Mouse (Mus musculus) heart, embryonic 13.5 days (tissue): Measurements from ENCODE around the gene Angptl3. TPM values are rescaled to one million over a fixed set of nuclear protein-coding genes. Genes with fewer than 3 reads are reported as not detected.

Experiments used
- ATAC-seq: fragments of 200-750 bp; cut with Nextera tagmentation; 2 replicates; pipeline ENCODE4 v1.8.0; 2017; ENCODE audit warnings: moderate TSS enrichment; ENCODE audit not compliant: insufficient number of reproducible peaks, low FRiP score, low TSS enrichment; ENCODE audit errors: extremely low read depth
- H3K27ac ChIP-seq: fragments of 300-500 bp; sonication (generic); replicated peaks from 2 replicates; pipeline ENCODE4 v1.5.1; 2015; ENCODE audit warnings: moderate library complexity, mild to moderate bottlenecking, inconsistent platforms
- H3K27me3 ChIP-seq: fragments of 300-500 bp; sonication (generic); replicated peaks from 2 replicates; pipeline ENCODE4 v1.6.1; 2015; ENCODE audit warnings: mild to moderate bottlenecking, inconsistent platforms
- H3K36me3 ChIP-seq: fragments of 300-500 bp; sonication (generic); 2 replicates; pipeline ENCODE4 v1.6.1; 2015; ENCODE audit warnings: mild to moderate bottlenecking, inconsistent platforms
- H3K4me1 ChIP-seq: fragments of 300-500 bp; sonication (generic); 2 replicates; pipeline ENCODE4 v1.6.1; 2015; ENCODE audit warnings: inconsistent platforms
- H3K4me2 ChIP-seq: fragments of 300-500 bp; sonication (generic); 2 replicates; pipeline ENCODE4 v1.6.1; 2015; ENCODE audit warnings: inconsistent platforms, mild to moderate bottlenecking, moderate library complexity
- H3K4me3 ChIP-seq: fragments of 300-500 bp; sonication (generic); 2 replicates; pipeline ENCODE4 v1.5.1; 2015; ENCODE audit warnings: moderate library complexity, mild to moderate bottlenecking, inconsistent platforms
- H3K9ac ChIP-seq: fragments of 300-500 bp; sonication (generic); 2 replicates; pipeline ENCODE4 v1.6.1; 2015; ENCODE audit warnings: inconsistent platforms, mild to moderate bottlenecking, moderate library complexity
- H3K9me3 ChIP-seq: fragments of 300-500 bp; sonication (generic); 2 replicates; pipeline ENCODE4 v1.6.1; 2016; ENCODE audit warnings: inconsistent platforms
- WGBS: fragments of 180-500 bp; shearing (Covaris S2); methylation state at CpG from one replicate; pipeline ENCODE4 v1.1.7; 2015; ENCODE audit warnings: mixed read lengths; 5-methylcytosine and 5-hydroxymethylcytosine counted together
- polyA plus RNA-seq: library from polyadenylated mRNA; unstranded; fragments of >200 nt; fragmentation: Nextera tagmentation; extraction: Ambion mirVana; gene quantifications from 2 replicates; pipeline ENCODE4 v1.2.1, GENCODE M21; 2015

Gene Angptl3
- polyA plus RNA-seq, 1 experiment from 2014 or later = 0.66 TPM

DNA sequence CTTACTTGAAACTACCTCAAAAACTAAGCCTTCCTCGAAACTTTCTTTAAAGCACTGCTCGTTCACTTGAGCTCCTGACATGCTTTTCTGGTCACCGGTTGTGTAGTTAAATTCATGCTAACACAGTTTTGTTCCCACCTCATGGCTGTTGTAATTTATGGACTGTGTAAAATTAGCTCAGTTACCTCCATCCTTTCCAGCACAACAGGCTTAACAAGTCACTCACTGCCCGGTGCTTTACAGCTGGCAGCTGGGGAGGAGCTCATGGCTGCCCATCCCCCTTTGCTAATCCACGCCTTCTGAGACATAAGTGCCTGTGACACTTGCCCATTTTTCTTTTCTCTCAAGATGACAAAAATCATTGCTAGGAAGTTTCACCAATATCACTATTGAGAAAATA lies 33.8 kb downstream of the Angptl3 start:
- Histone ChIP-seq H3K4me1 (no peaks in the 10 kb centered on the region), H3K27me3 (no peaks in the 10 kb centered on the region), H3K27ac (no peak overlapping the region), H3K4me3 (no peak overlapping the region), H3K9me3 (no peaks in the 10 kb centered on the region), H3K9ac (no peak overlapping the region), H3K36me3 (peaks cover 56% of the 10 kb centered on the region), H3K4me2 (no peak overlapping the region)
- 73% methylated on average over 5 of the region's 5 CpGs for WGBS
- ATAC-seq = no peak

DNA sequence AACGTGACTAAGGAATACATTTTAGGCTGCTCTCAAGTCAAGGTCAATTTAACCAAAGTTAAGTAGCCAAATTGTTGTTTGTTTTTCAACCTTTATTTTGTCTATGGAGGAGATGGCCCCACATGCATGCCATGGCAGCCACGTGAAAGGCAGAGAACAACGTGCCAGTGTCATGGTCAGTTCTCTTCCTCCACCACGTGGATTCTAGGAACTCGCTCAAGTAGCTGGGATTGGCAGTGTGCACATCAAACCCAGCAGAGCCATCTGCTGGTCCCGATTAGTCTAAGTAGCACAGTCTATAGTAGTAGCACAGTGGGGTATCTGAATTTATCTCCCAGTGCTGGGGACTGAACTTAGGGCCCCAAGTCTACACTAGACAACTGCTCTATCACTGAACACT lies 38.1 kb downstream of the Angptl3 start:
- Histone ChIP-seq H3K36me3 (peaks cover 60% of the 10 kb centered on the region), H3K4me1 (no peaks in the 10 kb centered on the region), H3K27me3 (no peaks in the 10 kb centered on the region), H3K4me2 (no peak overlapping the region), H3K4me3 (no peak overlapping the region), H3K9ac (no peak overlapping the region), H3K9me3 (no peaks in the 10 kb centered on the region), H3K27ac (no peak overlapping the region)
- no peak for ATAC-seq
- WGBS = 74% methylated on average over 6 of the region's 6 CpGs

DNA sequence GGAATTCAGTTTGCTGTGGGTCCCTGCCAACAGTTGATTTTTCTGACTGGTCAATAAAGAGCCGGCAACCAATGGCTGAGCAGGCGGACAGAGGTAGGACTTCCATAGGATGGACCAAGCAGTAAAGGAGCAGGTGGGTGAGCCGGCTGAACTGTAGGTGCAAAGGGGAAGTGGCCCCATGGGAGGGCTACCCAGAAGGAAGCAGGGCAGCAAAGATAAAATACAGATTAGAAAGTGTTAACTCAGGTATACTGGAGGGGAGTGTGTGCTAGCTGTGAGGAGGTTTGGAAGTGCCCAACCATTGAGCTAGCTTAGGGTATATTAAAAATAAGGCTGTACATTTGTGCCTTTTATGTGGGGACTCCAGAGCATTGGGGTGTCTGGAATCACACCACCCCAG lies 47.3 kb downstream of the Angptl3 start:
- no peak for ATAC-seq
- WGBS = 87% methylated on average over 3 of the region's 3 CpGs
- no peaks in the 10 kb centered on the region for H3K4me1 ChIP-seq
- H3K4me3 ChIP-seq = no peak overlapping the region
- no peak overlapping the region for H3K4me2 ChIP-seq
- peaks cover 53% of the 10 kb centered on the region for H3K36me3 ChIP-seq
- no peaks in the 10 kb centered on the region for H3K9me3 ChIP-seq
- H3K27me3 ChIP-seq = no peaks in the 10 kb centered on the region
- no peak overlapping the region for H3K27ac ChIP-seq
- no peak overlapping the region for H3K9ac ChIP-seq

DNA sequence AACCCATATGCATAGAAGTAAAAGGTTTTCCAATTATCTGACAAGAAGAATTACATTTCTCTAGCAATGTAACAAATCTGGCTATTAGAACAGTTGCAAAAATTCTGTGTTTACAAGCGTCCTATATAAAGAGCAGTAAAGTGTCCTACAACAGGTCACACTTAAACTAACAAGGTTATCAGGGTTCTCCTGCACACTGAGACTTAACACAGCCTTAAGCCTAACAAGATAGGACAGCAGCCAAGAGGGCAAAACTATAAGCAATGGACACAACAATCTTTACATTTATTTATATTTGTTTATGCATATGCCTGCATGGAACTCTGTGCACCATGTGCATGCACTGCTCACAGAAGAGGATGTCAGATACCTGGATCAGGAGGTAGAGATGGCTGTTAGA lies 50.4 kb downstream of the Angptl3 start:
- no peak overlapping the region for H3K4me3 ChIP-seq
- no peak overlapping the region for H3K27ac ChIP-seq
- H3K4me1 ChIP-seq = no peaks in the 10 kb centered on the region
- 48% methylated on average over 1 of the region's 1 CpGs for WGBS
- no peak for ATAC-seq
- H3K9ac ChIP-seq = no peak overlapping the region
- peaks cover 40% of the 10 kb centered on the region for H3K36me3 ChIP-seq
- no peaks in the 10 kb centered on the region for H3K27me3 ChIP-seq
- H3K4me2 ChIP-seq = no peak overlapping the region
- H3K9me3 ChIP-seq = no peaks in the 10 kb centered on the region

DNA sequence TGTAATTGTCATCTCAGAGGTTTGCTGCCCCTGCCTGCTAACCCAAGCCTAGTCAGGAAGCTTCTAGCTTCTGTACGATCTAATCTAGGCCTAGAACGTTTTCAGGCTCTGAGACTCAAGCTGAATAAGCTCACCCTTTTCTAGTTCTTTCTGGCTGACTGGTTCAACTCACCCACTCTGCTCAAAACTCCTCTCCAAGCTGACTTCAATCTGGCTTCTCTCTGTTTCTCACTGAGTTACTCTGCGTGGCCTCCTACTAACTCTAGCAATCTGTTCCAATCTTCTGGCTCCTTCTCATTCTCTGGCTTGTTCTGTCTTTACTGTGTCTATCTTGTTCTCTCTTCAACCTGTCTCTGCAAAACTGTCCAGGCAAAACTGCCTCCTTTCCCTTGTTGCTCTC lies 53.1 kb downstream of the Angptl3 start:
- Histone ChIP-seq H3K9ac (no peak overlapping the region), H3K4me1 (no peaks in the 10 kb centered on the region), H3K36me3 (peaks cover 41% of the 10 kb centered on the region), H3K4me3 (no peak overlapping the region), H3K9me3 (no peaks in the 10 kb centered on the region), H3K27ac (no peak overlapping the region), H3K27me3 (no peaks in the 10 kb centered on the region), H3K4me2 (no peak overlapping the region)
- no peak for ATAC-seq
- 69% methylated on average over 3 of the region's 3 CpGs for WGBS

DNA sequence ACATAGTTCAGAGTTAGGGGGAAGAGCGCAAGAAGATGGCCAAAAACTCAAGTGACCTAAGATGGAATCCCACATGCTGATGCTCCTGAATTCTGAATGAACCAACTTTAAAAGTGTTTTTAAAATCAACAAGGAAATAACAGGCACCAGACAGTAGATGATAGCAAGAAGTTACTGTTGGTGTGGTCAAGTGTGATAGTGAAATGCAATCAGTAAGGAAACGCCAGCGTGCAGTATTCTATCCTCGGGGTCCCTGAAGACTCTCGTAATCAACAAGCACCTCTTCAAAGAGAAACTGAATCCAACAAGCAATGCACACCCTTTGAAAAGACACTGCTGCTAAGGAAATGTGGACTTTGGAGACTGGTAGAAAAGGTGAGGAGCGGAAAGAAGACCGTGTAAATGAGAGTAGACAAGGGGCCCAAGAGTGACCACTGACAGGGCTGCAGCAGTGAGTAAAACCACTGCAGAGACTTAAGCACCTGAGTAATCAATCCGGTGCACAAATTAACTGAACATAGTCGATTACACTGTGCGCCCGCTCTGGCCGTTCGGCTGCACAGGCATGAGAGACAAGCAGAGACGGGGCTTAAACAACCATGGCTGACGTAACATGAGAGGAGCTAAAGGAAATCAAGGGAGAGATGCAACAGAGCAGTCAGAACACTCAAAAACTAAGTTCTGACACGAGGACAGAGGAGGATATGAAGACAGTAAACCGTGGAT lies 57.2 kb downstream of the Angptl3 start:
- 84% methylated on average over 17 of the region's 17 CpGs for WGBS
- Histone ChIP-seq H3K9me3 (no peaks in the 10 kb centered on the region), H3K4me3 (no peak overlapping the region), H3K4me2 (no peak overlapping the region), H3K36me3 (peaks cover 39% of the 10 kb centered on the region), H3K9ac (no peak overlapping the region), H3K27ac (no peak overlapping the region), H3K27me3 (no peaks in the 10 kb centered on the region), H3K4me1 (peaks cover 11% of the 10 kb centered on the region)
- no peak for ATAC-seq

DNA sequence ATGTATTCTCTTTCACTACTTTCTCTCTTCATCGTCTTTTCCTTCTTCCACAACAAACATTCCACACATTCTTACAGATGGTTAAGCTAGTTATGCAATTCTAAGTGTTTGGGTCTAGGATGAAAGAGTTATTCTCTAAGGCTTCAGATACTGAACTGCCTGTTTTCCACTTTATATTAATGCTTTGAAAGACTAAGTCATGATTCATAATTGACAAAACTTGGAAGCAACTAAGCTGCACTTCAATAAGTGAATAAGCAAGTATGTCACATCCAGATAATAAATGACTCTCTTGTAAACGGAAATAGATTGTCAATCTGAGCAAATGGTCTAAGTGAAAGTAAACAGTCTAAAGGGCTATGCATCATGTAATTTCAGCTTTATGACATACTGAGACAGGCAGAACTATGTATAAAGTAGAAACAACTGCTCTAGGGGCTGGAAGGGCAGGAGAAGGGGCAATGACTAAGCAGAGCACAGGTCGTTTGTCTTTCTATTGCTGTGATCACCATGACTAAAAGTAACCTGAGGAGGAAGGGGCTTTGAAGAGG lies 60.5 kb downstream of the Angptl3 start:
- H3K4me3 ChIP-seq = no peak overlapping the region
- H3K4me1 ChIP-seq = peaks cover 16% of the 10 kb centered on the region
- ATAC-seq = no peak
- peaks cover 28% of the 10 kb centered on the region for H3K36me3 ChIP-seq
- H3K4me2 ChIP-seq = no peak overlapping the region
- H3K27ac ChIP-seq = no peak overlapping the region
- no peaks in the 10 kb centered on the region for H3K9me3 ChIP-seq
- no peaks in the 10 kb centered on the region for H3K27me3 ChIP-seq
- H3K9ac ChIP-seq = no peak overlapping the region
- WGBS = 43% methylated on average over 3 of the region's 3 CpGs

DNA sequence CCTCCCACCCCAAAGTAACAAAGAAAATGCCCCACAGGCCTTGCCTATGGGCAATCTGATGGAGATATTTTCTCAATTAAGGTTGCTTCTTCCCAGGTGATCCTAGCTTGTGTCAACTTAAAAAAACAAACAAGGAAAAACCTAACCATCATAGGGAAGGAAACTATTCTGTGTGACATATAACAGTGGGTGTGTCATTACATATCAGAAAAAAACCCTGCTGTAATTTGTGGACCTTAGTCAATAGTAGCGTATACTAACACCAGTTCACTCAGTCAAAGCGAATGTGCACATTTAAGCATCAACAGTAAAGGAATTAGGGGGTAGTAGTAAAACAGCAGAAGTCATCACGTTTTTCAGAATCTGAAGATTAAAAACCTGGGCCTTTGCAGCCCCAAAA lies 61.0 kb downstream of the Angptl3 start:
- Histone ChIP-seq H3K27ac (no peak overlapping the region), H3K27me3 (no peaks in the 10 kb centered on the region), H3K4me1 (peaks cover 16% of the 10 kb centered on the region), H3K9me3 (no peaks in the 10 kb centered on the region), H3K9ac (no peak overlapping the region), H3K36me3 (peaks cover 22% of the 10 kb centered on the region), H3K4me3 (no peak overlapping the region), H3K4me2 (no peak overlapping the region)
- no peak for ATAC-seq
- 82% methylated on average over 3 of the region's 3 CpGs for WGBS

Other genes starting within 250 kb of the Angptl3 start
- gene Kank4, start 213.4 kb upstream of the Angptl3 start, polyA plus RNA-seq = 0.57 and 0.70 TPM in 2 replicates
- not detected in 2 replicates for gene I0C0044D17Rik, start 207.1 kb upstream of the Angptl3 start, polyA plus RNA-seq
- 44.3 and 47.7 TPM in 2 replicates for gene Usp1, start 107.1 kb upstream of the Angptl3 start, polyA plus RNA-seq
- gene Dock7, start 90.0 kb downstream of the Angptl3 start, polyA plus RNA-seq = 23.1 and 24.5 TPM in 2 replicates
- gene Atg4c, start 163.0 kb downstream of the Angptl3 start, polyA plus RNA-seq = 8.4 and 8.5 TPM in 2 replicates